Mouse (Mus musculus) MN1 (cell line): ENCODE data around the gene Bloc1s4.

Experiments
- DNase-seq: peaks from one replicate; pipeline ENCODE4 v3.0.0-alpha.2; 2016; ENCODE audit warnings: low spot score

Gene Bloc1s4

DNA sequence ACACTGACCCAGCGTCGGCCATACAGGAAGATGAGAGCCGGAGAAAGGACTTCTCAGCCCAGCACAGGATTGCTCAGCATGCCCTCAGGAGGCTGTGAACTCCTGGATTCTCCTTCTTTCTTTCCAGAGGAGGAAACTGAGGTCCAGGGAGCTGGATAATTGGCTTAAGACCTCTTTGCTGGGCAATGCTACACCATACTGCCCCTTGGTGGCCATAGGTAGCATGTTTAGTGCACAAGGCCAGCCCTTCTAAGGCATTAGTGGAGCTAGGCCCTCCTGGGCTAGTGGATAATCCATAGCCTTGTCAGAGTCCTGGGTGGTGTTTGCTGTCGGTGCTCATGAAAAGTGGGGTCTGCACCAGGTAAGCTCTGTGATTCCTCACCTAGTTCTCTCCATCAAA lies 8.6 kb downstream of the Bloc1s4 start:
- DNase-seq, result peak; percentile 73

DNA sequence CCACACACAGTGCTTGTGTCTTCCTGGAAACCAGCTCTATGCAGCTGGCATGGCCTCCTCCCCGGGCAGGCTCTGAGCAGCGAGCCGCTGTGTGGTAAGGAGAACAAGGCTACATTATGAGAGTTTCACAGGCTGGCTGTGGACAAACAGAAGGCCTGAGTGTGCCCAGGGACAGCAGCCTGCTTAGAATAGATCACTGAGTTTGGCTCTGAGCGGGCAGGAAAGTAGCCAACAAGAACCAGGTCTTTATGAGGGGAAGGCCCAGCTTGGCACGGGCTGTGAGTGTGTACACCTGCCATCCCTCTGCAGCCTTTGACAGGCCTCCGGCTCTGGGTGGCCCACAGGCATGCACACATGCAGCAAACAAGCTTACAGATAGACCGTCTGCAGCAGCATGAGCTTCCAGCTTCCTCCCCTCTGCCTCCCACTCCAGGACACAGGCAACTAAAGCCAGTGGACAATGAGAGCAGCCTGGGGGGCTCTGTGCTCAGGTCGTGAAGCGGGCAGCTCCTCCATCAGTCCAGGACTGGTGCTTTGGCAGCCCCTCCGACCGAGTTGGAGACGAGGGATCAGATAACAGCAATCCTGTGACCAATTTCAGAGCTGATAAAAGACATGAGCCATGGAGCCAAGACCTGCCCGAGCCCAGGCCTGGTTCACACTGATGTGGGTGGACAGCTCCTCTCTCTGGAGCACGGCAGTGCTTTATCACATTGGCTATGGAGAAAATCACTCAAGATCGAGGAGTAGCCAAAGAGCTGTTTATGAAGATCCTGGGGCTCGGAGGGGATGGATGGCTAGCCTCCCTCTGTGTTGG lies 9.4 kb downstream of the Bloc1s4 start:
- peak; percentile 44 for DNase-seq

DNA sequence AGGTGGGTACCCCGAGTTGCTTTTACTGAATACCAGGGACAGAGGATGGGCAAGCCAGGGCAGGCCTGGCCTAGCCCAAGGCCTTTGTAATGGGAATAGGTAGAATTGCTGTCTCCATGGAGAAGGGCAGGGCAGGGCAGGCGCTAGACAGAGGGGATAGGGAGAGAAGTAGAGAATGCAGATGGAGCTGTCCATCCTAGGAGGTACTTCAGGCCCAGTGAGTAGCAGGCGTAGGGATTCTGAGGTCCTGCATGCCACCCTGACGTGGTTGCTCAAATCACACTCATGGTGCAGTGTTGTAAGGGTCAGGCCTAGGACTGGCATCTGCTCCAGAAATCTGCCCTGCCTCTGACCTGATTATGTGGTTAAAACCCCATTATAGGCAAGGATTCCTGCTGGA lies 10.7 kb downstream of the Bloc1s4 start:
- DNase-seq, result no peak

DNA sequence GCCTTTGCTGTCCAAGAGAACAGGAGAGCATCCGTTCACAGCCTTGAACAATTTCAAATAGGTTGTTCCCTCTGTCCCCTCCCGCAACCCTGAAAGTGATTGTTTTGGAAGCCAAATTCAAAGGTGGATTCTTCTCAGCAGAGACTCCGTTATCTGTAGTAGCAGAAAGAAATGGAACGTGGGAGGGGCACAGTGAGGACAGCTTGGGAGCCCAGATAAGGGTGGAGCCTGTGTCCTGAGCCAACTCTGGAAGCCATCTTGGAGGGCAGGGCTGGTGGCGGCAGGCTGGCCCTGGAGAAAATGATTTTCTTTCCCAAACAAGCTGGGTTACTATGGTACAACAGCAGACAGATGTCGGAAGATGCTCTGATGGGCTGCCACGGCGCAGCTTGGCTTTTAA lies 12.4 kb downstream of the Bloc1s4 start:
- no peak for DNase-seq

DNA sequence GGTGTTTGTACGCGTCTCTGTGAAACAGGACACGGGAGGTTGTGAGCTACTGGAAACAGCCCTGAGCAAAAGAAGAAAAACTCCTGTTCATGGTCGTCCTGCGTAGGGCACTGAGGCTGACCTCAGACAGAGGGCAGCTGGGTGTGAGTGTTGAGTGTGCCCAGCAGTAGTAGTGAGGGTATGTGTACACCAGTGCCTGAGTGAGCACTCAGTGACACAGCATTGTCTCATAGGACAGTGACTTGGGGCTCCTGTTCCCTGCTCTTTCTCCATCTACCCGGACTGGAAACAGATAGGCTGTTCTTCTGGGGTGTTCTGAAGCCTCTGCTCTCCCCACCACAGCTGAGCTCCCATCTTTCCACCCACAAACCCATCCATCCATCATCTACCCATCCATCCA lies 13.3 kb downstream of the Bloc1s4 start:
- DNase-seq, result no peak

DNA sequence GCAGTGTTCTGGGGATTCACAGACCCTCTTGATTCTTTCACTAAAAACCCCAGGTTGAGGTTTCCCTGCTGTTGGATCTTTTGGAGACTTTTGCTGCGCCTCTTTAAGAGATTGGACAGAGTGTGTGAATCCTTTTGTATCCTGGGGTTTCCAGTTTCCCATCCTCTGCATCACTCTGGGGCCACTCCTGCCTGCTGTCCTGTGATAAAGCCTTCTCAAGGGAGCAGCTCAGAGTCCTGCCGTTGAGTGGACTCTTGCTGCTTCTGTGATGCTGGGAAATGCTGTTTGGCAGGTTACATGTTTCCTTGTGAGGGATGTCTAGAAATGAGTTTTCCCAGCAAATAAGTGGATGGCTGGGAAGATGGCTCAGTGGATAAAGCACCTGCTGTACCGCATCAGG lies 15.0 kb downstream of the Bloc1s4 start:
- no peak for DNase-seq

DNA sequence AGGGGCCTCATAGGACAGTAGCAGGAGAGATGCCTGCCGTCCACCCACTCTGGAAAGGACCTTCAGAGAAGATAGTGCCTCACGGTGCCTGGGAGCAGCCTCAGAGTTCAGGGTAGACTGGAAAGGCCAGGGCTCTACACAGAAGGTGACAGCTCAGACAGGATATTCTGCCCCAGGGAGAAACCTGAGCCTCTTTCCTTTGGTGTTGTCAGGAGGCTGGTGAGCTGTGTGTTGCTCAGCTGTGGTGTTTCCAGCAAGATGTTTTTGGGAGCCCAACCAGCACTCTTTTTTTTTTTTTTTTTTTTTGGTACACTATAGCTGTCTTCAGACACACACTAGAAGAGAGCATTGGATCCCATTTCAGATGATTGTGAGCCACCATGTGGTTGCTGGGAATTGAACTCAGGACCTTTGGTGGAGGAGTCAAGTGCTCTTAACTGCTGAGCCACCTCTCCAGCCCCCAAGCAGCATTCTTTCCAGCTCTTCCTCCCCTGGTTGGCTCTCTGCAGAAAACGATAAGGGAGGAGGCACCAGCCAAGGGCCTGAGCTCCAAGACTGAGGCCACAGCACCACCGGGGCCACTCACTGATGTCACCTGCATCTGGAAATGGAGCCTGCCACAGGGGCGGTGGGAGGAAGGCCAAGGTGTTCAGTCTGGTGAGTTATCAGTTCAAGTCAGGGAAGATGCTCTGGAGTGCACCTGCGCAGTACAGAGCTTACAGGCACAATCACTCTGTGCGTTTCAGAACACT lies 16.4 kb downstream of the Bloc1s4 start:
- DNase-seq, result no peak

DNA sequence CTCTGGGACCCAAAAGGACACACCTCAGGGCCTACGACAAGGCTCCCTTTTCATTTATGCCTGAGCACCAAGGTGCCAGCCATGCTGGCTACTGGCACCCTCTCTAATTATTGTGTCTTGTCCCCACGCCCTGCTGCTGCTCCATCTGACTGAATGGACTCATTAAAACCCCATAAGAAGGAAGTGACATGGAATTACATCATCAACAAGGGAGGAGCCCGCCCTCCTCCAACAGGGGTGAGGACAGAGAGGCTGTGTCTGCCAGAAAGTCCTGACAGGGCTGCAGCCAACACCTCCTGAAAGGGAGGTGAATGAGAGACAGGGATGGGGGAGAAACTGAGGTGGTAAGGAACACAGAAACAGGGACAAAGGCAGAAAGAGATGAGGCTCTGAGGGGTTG lies 17.8 kb downstream of the Bloc1s4 start:
- DNase-seq, result peak; percentile 68

DNA sequence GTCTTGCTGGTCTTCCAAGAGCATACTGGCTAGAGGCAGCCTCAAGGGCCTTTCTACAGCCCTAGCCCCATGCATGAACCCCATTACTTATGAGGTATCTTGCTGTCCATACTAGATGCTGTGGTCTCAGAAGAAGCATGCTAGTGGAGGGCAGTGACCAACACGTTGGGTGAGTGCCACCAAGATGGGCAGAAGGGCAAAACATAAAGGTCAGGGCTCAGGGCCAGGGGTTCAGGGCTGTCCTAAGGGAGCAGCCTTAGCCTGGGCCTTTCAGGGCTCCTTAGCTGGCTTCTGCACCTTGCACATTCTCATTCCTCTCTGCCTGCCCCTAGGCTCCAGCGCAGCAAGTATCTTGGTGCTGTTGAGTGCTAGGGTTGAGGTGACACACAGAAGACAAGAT lies 18.5 kb downstream of the Bloc1s4 start:
- no peak for DNase-seq

DNA sequence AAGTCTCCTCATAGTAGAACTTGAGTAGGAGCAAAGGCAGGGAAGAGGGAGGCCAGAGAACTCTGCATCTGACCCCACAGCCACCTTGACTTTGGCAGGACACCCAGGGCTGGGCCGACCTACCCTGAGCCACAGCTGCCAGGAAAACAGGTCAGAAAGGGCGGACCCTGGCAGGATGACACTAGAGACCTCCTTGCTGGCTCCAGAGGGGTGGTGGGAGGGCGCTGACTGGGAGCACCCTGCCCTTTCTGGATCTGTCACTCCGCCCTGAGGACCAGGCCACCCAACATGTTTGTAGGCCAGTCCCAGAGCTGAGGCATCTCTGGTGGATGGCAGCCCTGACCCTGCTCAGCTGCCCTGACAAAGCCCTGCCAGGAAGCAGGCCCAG lies 19.4 kb downstream of the Bloc1s4 start:
- DNase-seq, result no peak

DNA sequence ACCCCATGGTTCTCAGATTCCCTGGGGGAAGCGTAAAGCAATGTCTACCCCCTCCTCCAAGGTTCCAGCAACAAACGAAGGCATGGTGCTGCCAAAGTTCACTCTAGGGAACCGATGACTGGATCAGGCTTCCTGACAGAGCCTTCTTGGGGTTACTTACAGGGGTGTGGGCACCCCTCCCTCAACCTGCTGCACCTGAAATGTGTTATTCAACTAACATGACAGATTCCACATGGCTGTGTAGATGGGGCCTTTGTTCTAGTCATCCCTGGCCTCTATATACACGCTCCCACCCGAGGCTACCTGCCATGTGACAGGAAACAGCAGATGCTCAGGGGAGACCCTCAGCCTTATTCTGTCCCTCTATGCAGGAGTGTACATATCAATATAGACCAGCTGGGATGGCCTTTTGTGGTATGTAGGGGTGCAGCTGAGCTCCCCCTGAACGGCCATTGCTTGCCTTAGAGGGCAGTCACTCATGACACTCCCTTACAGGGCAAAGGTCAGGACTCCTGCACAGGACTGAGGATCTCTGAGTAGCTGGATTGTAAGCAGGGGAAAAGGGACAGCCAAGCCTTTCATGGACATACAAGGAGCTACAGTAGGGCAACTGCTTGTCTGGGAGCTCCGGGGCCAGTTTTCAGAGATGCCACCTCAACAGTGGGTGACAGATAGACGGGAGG lies 19.9 kb downstream of the Bloc1s4 start:
- DNase-seq, result no peak

DNA sequence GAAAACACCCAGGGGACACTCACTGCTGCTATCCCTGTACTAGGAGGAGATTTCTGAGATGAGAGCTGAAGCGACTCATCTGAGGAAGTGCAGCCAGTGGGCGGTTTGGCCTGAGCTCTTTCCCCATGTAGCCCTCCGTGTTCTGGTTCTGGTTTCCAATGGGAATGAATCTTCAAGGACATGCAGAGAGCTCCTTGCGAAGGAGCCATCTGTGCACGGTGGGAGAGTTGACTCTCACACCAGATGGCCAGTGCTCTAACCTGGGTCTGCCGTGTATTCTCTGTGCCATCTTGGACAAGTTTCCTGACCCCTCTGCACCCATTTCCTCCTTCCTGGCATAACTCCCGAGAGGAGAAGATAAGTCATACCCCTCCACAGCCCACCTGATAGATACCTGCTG lies 20.7 kb downstream of the Bloc1s4 start:
- peak; percentile 16 for DNase-seq

DNA sequence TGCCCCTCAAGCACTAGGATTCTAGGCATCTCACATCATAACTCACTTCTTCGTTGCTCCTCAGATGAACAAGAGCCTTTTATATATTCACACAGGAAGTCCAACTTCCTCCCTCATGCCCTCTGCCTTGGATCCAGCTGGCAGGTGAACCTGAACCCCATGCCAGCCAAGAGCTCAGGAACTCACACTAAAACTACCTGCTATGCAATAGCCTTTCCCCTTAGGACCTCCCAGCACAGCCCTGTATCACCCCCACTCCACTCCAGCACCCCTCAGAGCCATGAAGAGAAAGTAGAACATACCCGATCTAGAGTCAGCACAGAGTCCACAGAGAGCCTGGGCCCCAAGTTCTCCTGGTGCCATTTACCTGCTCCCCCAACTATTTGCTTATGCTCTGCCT lies 21.3 kb downstream of the Bloc1s4 start:
- no peak for DNase-seq

DNA sequence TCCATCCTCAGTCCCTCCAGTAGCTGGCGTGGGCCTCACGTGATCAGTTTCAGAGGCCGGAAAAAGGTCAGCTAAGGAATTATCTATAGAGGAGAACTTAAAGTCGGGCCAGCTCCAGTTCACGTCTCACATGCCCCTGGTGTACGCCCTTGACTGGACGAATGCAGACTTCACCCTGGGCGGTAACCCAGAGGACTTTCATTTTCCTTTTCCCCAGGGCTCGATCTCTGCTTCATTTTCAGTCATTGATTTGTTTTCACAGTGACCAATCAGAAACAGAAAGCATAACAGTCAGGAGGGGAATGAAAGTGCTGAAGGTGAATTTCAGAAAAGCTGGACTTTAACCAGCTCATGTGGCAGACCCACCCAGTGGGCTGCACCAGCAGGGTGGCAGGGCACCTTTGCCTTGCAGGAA lies 22.1 kb downstream of the Bloc1s4 start:
- DNase-seq, result peak; percentile 76

DNA sequence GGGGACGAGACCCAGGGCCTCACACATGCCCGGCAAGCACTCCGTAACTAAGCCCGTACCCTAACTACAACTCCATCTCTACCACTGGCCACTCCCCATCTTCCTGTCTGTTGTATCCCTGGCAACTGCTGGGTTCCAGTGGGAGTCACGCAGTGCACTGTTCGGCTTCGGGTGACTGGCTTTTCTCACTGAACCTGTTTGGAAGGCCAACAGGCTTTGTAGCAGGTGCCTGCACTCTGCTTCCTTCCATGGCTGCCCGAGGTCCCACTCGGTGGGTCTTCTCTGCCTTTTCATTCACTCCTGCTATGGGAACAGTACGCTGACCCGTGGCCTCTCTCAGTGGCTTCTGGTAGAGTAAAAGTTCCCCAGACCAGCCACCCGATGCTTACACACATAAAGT lies 22.6 kb downstream of the Bloc1s4 start:
- DNase-seq, result peak; percentile 68

DNA sequence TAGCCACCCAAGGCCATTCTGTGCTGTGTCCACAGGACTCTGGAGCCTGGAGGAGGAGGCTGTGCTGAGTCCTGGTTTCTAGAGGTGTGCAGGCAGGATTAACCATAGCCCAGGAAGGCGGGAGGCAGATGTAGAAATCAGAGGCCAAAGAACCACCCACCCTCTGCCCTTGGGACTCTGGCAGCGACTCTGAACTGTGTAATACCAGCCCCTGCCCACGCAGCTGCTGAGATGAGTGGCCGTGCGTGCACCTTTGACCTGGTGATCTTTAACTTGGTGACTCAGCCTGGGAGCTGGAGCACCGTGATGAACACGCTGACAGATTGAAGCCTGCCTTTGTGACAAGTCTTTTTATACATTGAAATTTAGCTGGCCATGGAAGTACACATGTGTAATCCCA lies 24.2 kb downstream of the Bloc1s4 start:
- DNase-seq, result peak; percentile 45

DNA sequence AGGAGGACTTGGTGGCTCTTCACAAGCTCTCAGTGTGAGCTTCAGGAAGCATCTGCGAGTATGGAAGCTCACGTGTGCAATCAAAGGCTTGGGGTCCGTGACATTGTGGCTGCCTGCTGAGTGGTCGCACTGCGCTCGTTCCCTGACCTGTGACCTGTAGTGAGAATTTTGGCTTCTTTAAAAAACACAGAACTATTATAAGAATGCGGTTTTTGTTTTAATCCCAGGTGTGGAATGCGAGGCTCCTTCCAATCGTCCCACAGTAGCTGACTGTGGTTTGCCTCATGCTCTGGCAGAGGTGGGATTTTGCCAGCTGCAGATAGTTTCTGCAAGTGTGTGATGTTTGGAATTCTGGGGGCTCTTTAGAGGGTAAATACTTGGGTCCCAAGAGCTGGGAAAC lies 25.1 kb downstream of the Bloc1s4 start:
- no peak for DNase-seq

DNA sequence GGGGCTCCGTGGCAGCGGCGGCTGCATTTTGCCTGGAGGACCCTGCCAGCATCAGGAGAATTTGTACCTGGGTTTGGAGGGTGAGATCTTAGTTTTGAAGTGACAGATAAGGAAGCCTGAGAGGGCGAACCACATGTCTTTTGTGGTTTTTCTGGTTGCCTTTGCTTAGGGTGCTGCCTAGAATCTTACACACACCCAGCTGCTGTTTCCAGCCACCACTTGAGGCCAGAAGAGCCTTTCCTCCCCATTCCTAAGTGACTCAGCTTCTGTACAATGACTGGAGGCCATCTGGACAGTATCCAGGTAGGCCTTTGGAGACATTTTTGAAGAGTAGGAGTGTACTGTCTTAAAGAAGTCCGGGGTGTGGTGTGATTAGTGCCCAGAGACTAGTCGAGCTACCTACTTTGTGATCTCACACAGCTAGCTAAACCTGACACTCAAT lies 26.0 kb downstream of the Bloc1s4 start:
- DNase-seq, result peak; percentile 77

DNA sequence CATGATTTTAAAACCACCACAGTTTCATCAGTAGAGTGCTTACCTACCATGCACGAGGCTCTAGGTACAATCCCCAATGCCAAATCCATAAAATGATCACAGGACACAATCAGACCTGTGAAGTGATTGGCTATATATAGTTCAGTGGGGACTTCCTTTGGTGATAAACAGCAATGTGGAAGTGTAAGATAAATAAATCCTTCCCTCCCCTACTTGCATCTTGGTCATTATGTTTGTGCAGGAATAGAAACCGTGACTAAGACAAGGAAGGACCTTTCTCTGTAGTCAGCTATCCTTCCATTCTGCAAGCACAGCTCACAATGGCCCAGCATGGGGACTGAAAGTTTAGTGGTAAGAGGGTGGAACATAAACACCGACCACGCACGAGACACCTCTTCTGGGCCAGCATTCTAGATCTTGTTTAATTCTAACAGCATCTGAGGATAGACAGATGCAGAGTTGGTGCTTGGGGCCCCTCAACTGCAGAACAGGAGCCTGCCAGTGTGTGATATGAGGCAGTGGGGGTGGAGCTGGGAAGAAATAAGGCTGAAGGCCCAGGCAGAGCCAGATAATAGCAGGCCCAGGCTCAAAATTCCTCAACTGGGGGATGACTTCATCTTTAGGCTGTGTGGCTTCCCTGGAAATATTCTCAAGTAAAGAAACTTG lies 27.6 kb downstream of the Bloc1s4 start:
- no peak for DNase-seq

DNA sequence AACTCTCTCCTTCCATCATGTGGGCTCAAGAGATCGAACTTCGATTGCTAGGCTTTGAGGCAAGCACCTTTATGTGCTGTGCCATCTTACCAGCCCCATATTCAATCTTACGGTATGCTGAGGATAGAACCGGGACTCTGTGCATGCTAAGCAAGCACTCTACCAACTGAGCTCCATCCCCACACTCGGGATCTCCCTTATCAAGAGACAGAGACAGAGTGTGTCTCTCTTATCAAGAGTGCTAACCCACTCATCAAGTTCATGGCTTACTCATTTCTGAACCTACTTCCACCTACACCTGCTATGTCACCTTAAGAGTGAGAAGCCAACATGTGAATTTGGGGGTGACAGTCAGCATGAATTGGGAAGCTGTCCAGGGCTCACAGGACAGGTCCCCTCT lies 28.2 kb downstream of the Bloc1s4 start:
- no peak for DNase-seq

DNA sequence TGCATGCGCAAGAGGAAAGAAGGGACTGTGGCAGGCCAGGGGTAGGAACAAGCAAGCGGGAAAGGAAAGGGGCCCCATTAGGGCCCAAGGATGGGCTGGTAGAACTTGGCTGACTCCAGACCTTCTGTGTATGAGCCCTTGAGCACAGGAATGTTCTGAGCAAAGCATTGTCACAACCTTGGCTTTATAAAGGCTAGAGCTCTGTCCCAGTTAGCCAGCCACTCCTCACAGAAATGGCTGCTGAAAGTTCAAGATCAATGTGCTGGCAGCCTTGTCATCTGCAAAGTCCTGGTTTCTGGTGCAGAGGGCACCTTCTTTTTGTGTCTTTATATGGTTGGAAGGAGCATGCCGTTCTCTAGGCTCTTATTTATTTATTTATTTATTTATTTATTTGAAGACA lies 28.8 kb downstream of the Bloc1s4 start:
- no peak for DNase-seq

DNA sequence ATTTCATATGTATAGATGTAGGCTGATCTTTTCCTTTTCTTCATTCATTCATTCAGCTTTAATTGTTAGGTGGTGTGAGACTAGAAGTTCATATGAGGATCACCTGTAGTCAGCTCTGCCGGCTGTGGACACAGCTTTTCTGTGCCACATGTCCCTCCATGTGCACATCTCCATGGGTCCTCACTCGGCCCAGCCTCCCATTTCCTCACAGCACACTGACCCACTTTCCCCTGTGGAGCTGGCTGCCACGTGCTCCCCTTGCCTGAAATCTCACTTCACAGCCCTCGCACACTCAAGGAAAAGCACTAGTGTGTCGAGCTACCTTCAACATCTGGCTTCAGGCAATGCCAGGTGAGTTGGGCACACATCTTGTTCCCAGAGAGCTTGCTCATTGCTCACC lies 29.3 kb downstream of the Bloc1s4 start:
- DNase-seq, result no peak
